Mouse (Mus musculus) kidney, adult 2 months (tissue): Measurements from ENCODE around the gene Stau1. TPM values are rescaled to one million over a fixed set of nuclear protein-coding genes. Genes with fewer than 3 reads are reported as not detected.
A peak's percentile ranks its signal among the peaks of the same experiment; 100 is the strongest.

Experiments
- DNase-seq: peaks from one replicate; pipeline ENCODE4 v3.0.0; 2021
- H3K27ac ChIP-seq: fragments of 200-500 bp; 2 replicates; pipeline ENCODE4 v1.5.1; 2012; ENCODE audit warnings: low read depth, low read length, control low read depth, inconsistent platforms; ENCODE audit not compliant: insufficient read depth
- H3K27me3 ChIP-seq: fragments of 200-500 bp; replicated peaks from 2 replicates; pipeline ENCODE4 v1.6.1; 2012; ENCODE audit warnings: mild to moderate bottlenecking, moderate library complexity, low read length, inconsistent platforms; ENCODE audit not compliant: control insufficient read depth, insufficient read depth
- H3K36me3 ChIP-seq: fragments of 200-500 bp; 2 replicates; pipeline ENCODE4 v1.6.1; 2012; ENCODE audit warnings: mild to moderate bottlenecking, moderate library complexity, low read length, inconsistent platforms; ENCODE audit not compliant: control insufficient read depth, insufficient read depth
- H3K4me1 ChIP-seq: fragments of 200-500 bp; 2 replicates; pipeline ENCODE4 v1.6.1; 2011; ENCODE audit warnings: low read length; ENCODE audit not compliant: control insufficient read depth, insufficient read depth
- H3K4me3 ChIP-seq: fragments of 200-500 bp; 2 replicates; pipeline ENCODE4 v1.5.1; 2011; ENCODE audit warnings: mild to moderate bottlenecking, low read depth, low read length, control low read depth; ENCODE audit not compliant: insufficient read depth
- CTCF ChIP-seq: fragments of 200-500 bp; conservative IDR thresholded peaks from 2 replicates; pipeline ENCODE4 v1.5.1; 2011; ENCODE audit warnings: low read depth, mild to moderate bottlenecking, control low read depth, low read length, moderate library complexity, mixed read lengths; ENCODE audit not compliant: insufficient read depth, insufficient read length
- POLR2A ChIP-seq: fragments of 200-500 bp; IDR thresholded peaks from one replicate; pipeline ENCODE4 v1.6.1; 2011; ENCODE audit warnings: low read depth, low read length, control low read depth
- WGBS: fragments of 180-500 bp; shearing (Covaris S2); methylation state at CpG from one replicate; pipeline ENCODE4 v1.1.7; 2018; 5-methylcytosine and 5-hydroxymethylcytosine counted together
- polyA plus RNA-seq: library from polyadenylated mRNA; depleted of rRNA; stranded (reverse); fragments of >200 nt; gene quantifications from 2 replicates; pipeline ENCODE4 v1.2.3, GENCODE M21; 2012

Stau1 gene
- polyA plus RNA-seq, 1 experiment: 34.2 TPM

DNA sequence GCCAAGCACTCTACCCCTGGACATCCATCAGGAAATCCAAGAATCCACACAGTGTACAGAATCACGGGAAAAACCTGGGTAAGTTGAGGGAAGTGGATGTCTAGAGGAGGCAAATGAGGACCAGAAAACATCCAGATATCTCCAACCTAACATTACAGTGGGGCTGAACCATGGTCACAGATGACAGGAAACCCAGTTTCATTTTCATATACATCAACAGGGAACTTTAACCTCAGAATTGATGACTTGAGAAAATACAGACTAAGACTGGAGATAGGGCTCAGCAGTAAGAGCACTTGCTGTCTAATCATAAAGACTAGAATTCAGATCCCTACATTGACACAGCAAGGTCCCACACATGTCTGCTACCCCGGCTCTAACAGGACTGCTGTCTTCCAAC, 31.3 kb downstream of the Stau1 start:
- no peak for TF ChIP-seq POLR2A
- Histone ChIP-seq H3K27me3 (no peaks in the 10 kb centered on the region), H3K36me3 (no peaks in the 10 kb centered on the region), H3K4me3 (no peak overlapping the region), H3K27ac (no peak overlapping the region), H3K4me1 (peaks cover 4% of the 10 kb centered on the region; the same call in 1 of the 2 replicates)
- WGBS: 79% methylated on average over 2 of the region's 2 CpGs
- no peak for DNase-seq

DNA sequence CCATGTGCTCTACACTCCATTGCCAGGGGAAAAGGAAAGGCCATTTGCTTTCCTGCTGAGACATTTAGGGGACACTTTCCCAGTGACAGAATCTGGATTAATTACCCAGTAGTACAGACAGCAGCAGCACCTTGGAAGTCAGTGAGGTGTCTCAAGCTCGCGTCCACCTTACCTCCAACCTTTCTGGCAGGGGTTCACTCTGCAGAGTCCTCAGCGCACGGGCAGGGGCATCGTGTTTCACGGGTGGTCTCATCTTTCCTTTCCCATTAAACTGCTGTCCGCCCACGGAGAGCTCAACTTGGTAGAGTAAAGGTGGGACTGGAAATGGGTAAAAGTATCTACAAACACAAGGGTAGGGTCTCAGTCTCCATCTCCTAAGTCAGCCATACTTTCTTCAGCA, 32.8 kb downstream of the Stau1 start:
- H3K27ac ChIP-seq: no peak overlapping the region
- WGBS: 54% methylated on average over 8 of the region's 8 CpGs
- no peak for DNase-seq

DNA sequence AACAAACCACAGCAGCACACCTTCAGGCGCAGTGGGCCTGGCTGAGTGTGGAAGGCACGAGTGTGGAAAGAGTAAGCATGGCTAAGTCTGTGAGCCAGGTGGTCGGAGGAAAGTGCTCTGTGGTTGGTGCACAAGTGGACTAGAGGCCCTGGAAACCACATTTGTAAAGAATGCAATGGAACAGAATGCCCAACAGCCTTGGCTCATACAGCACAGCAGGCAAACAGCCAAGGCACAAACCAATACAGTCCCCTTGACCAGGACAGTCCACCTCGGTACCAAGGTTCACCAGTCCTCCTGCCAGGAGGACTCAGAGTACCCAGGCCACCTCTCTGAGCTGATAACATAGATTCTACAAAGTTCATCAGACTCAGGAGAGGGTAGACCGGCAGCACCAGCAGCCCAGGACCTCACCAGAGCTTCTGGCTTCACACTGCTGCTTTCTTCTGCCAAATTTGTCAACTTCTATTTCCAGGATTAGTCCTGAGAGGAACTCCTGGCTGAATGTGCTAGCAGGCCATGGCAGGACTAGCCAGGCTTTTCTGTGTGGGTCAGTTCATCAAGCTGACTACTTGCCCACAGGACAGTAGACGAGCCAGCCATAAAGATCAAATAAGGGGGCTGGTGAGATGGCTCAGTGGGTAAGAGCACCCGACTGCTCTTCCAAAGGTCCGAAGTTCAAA, 35.3 kb downstream of the Stau1 start:
- Histone ChIP-seq H3K36me3 (no peaks in the 10 kb centered on the region), H3K27ac (peak overlapping the region; percentile 21; the same call in 1 of the 2 replicates), H3K4me3 (no peak overlapping the region), H3K4me1 (peaks cover 2% of the 10 kb centered on the region; the same call in 1 of the 2 replicates), H3K27me3 (no peaks in the 10 kb centered on the region)
- no peak for TF ChIP-seq CTCF
- TF ChIP-seq POLR2A: no peak
- WGBS: 69% methylated on average over 8 of the region's 8 CpGs
- peak; percentile 82 for DNase-seq

More for the DNA sequence above, 32.8 kb downstream of the Stau1 start:
- Histone ChIP-seq H3K4me1 (peaks cover 2% of the 10 kb centered on the region; the same call in 1 of the 2 replicates), H3K4me3 (no peak overlapping the region), H3K36me3 (no peaks in the 10 kb centered on the region), H3K27me3 (no peaks in the 10 kb centered on the region)
- TF ChIP-seq POLR2A (no peak), CTCF (no peak)

DNA sequence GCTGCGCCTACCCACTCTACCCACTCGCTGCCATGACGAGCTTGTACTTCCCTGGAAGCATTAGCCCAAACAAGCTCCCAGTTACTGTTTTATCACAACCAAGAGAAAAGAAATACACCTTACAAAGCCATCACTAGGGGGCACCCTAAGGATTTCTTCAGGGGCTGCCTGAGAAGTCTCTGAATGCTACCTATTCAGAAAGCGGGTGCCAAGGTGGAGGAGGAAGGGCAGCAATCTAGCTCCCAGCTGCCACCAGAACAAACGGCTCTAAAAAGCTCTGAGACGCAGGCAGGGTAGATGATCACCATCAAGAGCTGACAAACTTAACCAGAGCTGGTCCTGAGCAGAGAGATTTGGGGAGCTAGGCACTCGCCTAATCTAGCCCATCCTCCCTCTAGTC, 39.3 kb downstream of the Stau1 start:
- Histone ChIP-seq H3K27me3 (no peaks in the 10 kb centered on the region), H3K36me3 (no peaks in the 10 kb centered on the region), H3K27ac (no peak overlapping the region), H3K4me3 (no peak overlapping the region), H3K4me1 (peaks cover 2% of the 10 kb centered on the region; the same call in 1 of the 2 replicates)
- DNase-seq: peak; percentile 84
- TF ChIP-seq POLR2A (no peak), CTCF (peak; percentile 28)
- 44% methylated on average over 7 of the region's 7 CpGs for WGBS

DNA sequence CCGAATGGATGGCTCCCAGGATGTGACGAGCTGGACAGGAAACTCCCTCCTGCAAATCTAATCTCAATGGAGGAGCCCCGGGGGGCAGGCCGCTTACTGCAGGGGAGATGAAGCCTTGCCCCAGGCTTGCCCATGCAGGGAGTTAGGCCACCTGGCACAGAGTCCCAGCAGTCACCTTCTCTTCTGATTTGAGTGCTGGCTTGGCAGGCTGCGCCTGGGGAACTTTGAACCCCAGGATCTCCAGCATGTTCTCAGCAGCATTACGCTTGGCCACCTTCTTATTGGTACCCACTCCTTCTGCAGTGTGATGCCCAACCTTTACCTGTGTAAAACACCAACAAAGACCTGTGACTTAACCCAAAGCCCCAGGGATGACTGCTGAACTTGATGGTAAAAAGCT, 43.9 kb downstream of the Stau1 start:
- WGBS: 65% methylated on average over 6 of the region's 6 CpGs
- H3K36me3 ChIP-seq: peaks cover 6% of the 10 kb centered on the region
- H3K27ac ChIP-seq: no peak overlapping the region
- no peaks in the 10 kb centered on the region for H3K4me1 ChIP-seq
- DNase-seq: peak; percentile 60
- H3K27me3 ChIP-seq: no peaks in the 10 kb centered on the region
- no peak overlapping the region for H3K4me3 ChIP-seq
- TF ChIP-seq CTCF (no peak), POLR2A (no peak)

DNA sequence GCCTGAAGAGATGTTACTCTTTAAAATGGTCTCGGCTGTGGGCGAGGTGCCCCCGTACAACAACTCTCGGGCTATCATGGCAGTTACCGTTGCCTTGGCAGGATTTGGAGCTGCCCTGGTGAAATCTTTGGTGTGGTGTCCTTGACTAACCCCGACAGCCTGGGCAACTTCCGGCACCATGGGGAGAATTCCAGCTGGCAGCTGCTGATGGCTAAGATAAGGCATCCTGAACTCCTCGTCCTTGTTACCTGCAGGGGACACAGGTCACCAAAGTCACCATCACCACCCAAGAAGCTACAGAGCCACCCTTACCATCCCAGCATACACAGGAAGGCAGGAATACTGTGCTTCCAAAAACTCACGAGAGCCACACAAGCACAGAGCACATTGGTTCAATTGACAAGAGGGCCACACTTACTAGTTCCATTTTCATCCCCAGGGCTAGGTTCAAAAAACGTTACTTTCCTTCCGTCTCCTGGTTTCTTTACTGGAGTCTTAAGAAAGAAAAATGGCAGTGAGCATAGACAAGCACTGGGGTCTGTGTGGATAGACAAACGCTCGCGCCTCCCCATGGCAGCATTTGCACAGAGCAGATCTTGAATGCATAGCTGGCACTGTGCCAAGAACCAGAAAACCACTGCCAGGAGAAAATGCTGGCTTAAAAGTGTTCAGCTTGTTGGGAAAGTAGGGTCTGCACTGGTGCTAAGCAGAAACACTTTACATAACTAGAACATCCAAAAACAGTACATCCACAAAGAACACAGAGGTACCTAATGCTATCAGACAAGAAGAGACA, 45.0 kb downstream of the Stau1 start:
- no peak for TF ChIP-seq CTCF
- TF ChIP-seq POLR2A: no peak
- peaks cover 6% of the 10 kb centered on the region for H3K36me3 ChIP-seq
- no peak for DNase-seq
- H3K27ac ChIP-seq: no peak overlapping the region
- H3K4me1 ChIP-seq: no peaks in the 10 kb centered on the region
- no peaks in the 10 kb centered on the region for H3K27me3 ChIP-seq
- WGBS: 64% methylated on average over 14 of the region's 14 CpGs
- H3K4me3 ChIP-seq: no peak overlapping the region

DNA sequence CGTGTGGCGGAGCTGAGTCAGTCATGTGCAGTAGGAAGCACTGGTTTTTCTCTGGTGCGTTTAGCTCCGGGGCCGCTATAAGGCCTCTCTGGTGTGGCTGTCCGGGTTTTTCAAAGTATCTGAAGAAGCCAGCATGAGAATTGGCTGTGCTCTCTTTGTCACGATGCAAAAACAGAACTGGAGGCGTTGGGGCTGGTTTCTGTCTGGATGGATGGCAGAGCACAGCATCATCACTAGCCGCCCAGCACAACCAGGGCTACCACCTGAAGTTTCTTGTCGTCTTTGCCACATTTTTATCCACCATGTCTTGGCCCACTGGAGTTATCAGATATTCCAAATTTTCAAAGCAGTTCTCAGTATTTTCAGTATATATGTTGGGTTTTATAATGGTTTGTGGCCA, 47.2 kb downstream of the Stau1 start:
- DNase-seq: no peak
- Histone ChIP-seq H3K36me3 (peaks cover 6% of the 10 kb centered on the region), H3K27me3 (no peaks in the 10 kb centered on the region), H3K4me1 (no peaks in the 10 kb centered on the region), H3K4me3 (no peak overlapping the region), H3K27ac (no peak overlapping the region)
- 85% methylated on average over 10 of the region's 10 CpGs for WGBS
- TF ChIP-seq CTCF (no peak), POLR2A (no peak)
